Mouse (Mus musculus) heart, postnatal 0 days (tissue): ENCODE measurements around the gene Wdhd1.

Source experiments
- CTCF ChIP-seq: IDR thresholded peaks from 2 replicates; pipeline ENCODE4 v1.5.1; 2016; ENCODE audit warnings: antibody characterized with exemption, control low read depth, low read depth
- EP300 ChIP-seq: IDR thresholded peaks from 2 replicates; pipeline ENCODE4 v1.6.1; 2016; ENCODE audit warnings: antibody characterized with exemption, low read depth

GRCm38 (mm10) chr14:47194096-47194495 is 82.6 kb downstream of the Wdhd1 start:
- TF ChIP-seq CTCF (no peak; the same call in 1 of the 2 replicates), EP300 (no peak)
